Mouse (Mus musculus): Measurements from ENCODE around the gene Hist1h3d. TPM values are rescaled to one million over a fixed set of nuclear protein-coding genes. Genes with fewer than 3 reads are reported as not detected.
A peak's percentile ranks its signal among the peaks of the same experiment; 100 is the strongest.
"Not testable (repeated sequence)": the region's sequence is repeated elsewhere in the genome, so short reads cannot be mapped to it uniquely, and the experiment has no call there.

The Hist1h3d gene
- total RNA-seq (2021), result 10 to 100 TPM; 13.0 to 15.0 TPM
- long read RNA-seq, result 0 reads

DNA sequence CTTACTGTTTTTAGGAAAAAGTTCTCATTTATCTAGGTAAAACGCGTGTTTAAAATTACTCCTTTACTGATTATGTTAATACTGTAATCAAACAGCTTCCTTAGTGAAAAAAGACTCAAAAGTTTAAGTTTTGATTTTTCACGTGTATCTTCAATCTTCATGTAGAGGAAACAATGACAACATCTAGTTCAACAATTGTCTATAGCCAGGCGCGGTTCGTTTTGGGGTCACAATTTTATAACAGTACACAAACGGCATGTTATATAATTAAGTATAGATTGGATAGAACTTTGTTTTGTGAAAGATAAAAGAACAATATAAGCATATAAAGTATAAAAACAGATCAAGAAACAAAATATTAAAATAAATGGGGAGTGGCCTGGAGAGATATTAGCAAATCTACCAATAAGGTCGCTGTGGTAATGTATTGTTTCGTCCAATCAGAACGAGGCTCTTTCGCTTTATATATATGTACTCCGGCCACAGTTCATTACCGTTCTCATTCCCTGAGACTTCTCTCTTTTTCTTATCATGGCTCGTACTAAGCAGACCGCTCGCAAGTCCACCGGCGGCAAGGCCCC, at the start of gene Hist1h3d:
Hist1h3d (plus strand) TSS at position 493 of the 581 bp plus-strand sequence.
- peak; percentile 36 to 55 for DNase-seq (ENCODE audit: low spot score in 2 of 2)

DNA sequence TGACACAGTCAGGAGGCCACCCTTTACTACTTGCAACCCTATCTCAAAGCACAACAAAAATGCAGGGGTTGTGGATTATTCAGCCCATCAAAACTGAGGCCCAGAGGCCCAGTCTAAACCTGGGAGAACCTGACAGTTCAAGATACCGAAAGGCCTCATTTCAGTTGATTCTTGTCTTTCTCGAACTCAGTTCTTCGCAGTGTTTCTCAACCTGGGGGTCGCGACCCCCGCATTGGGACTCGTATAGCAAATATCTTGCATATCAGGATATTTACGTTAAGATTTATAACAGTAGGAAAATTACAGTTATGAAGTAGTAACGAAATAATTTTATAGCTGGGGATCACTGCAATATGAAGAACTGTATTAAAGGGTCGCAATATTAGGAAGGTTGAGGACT, 49.7 kb upstream of the Hist1h3d start:
- DNase-seq (ENCODE audit: low spot score in 2 of 2), result no peak

GRCm38 (mm10) chr13:23526312-23526711, 49.3 kb upstream of the Hist1h3d start:
- peak; percentile 96 for DNase-seq (ENCODE audit: low spot score in 2 of 2)

- no peak for DNase-seq (ENCODE audit: low spot score in 2 of 2)
Observed at GRCm38 (mm10) chr13:23529005-23529404, 46.6 kb upstream of the Hist1h3d start.

- DNase-seq (ENCODE audit: low spot score in 2 of 2), result no peak
Observed at GRCm38 (mm10) chr13:23529480-23530165, 45.9 kb upstream of the Hist1h3d start.

GRCm38 (mm10) chr13:23530181-23530900, 45.2 kb upstream of the Hist1h3d start:
- peak; percentile 71 to 76 for DNase-seq (ENCODE audit: low spot score in 2 of 2)

DNA sequence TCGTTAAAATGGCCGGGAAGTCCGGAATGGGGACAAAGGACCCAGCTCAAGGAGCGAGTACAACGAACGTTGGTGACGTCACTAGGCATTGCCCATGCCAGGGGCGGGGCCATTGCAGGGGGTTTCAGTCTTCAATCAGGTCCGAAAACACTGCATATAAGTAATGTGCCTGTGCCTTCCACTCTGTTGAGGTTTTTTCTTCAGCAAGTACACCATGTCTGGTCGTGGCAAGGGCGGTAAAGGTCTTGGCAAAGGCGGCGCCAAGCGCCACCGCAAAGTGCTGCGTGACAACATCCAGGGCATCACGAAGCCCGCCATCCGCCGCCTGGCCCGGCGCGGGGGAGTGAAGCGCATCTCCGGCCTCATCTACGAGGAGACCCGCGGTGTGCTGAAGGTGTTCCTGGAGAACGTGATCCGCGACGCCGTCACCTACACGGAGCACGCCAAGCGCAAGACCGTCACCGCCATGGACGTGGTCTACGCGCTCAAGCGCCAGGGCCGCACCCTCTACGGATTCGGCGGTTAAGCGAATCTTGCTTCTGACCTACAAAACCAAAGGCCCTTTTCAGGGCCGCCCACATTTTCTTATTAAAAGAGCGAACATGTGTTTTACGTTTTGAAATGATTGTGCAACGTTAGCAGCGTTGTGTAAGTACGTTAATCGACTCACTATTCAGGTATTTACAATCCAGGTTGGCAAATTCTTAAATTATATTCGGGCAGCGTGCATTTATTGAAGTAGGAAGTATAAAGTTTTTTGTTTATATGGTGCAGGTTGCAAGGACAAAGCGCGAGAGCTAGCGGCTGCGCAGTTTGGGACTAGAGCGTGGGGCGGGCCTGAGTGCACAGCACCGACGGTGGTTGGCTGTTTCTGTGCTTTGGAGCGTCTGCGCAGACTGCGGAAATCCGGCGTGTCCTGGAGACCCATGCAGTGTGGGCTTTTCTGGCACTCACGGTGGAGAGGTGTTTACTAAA, 44.4 kb upstream of the Hist1h3d start, which contains the start of gene Hist1h4h:
Hist1h4h (plus strand) TSS at position 150 of the 975 bp plus-strand sequence.
- peak; percentile 95 to 96 for DNase-seq (ENCODE audit: low spot score in 2 of 2)

GRCm38 (mm10) chr13:23532262-23533075, 43.1 kb upstream of the Hist1h3d start:
- DNase-seq (ENCODE audit: low spot score in 2 of 2), result no peak

- peak; percentile 57 to 67 for DNase-seq (ENCODE audit: low spot score in 2 of 2)
Observed at GRCm38 (mm10) chr13:23533560-23534367, 41.8 kb upstream of the Hist1h3d start, which contains the start of gene Hist1h2af. TSS of gene Hist1h2af (plus strand) at chr13:23533906.

GRCm38 (mm10) chr13:23534368-23535131, 41.0 kb upstream of the Hist1h3d start:
- DNase-seq (ENCODE audit: low spot score in 2 of 2), result no peak

GRCm38 (mm10) chr13:23535137-23536075, 40.2 kb upstream of the Hist1h3d start, which contains the start of gene Hist1h3g:
TSS of gene Hist1h3g (plus strand) at chr13:23535422.
- DNase-seq (ENCODE audit: low spot score in 2 of 2), result peak; percentile 92 to 94

DNA sequence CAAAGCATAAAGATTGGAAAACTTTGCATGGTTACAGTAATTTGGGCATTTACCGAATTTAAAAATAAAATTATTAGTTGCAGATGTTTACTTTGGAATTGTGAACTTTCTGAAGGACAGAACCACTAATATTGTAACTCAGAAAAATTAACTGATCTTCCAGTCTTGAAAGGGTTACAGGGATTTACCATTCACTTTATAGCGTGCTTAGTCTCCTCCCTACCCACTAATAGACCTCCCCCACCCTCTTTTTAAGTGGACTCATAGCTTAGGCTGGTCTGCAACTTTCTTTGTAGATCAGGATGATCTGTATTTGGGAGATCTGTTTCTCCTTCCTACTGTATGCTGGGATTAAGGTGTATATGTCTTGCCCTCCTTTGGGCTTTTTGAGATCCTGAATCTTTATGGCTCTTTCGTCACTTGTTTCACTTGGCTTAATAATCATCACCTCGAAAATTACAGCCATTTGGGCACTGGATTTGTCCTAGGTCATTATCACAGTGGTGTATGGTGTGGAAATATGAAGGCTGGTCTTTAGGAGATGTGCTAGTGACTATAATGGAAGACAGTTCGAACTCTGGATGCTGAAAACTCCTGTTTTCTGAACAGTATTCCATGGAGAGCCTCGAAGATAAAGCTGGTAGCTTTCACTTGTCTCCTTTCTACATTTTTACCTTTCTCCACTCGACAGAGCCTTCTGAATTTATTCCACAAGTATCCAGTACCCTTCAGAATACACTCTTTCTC, 39.3 kb upstream of the Hist1h3d start:
- no peak for DNase-seq (ENCODE audit: low spot score in 2 of 2)

- no peak for DNase-seq (ENCODE audit: low spot score in 2 of 2)
Observed at GRCm38 (mm10) chr13:23537006-23537710, 38.4 kb upstream of the Hist1h3d start.

- no peak for DNase-seq (ENCODE audit: low spot score in 2 of 2)
Observed at GRCm38 (mm10) chr13:23538249-23538648, 37.3 kb upstream of the Hist1h3d start.

GRCm38 (mm10) chr13:23539821-23540220, 35.7 kb upstream of the Hist1h3d start:
- not testable (repeated sequence) for DNase-seq (ENCODE audit: low spot score in 2 of 2)

GRCm38 (mm10) chr13:23541497-23541896, 34.1 kb upstream of the Hist1h3d start:
- DNase-seq (ENCODE audit: low spot score in 2 of 2), result no peak
